Mouse (Mus musculus): ENCODE data around the gene Sept9. TPM values are rescaled to one million over a fixed set of nuclear protein-coding genes. Genes with fewer than 3 reads are reported as not detected.

Sept9 gene
- total RNA-seq (2021) = 10 to 100 TPM; 75.1 to 78.9 TPM
- long read RNA-seq, experiment 1, transcript Sept9-201 (11 exons, 3,784 nt) = minor isoform, 15 of 131 reads
- long read RNA-seq, experiment 1, transcript Sept9-205 (11 exons, 3,869 nt) = minor isoform, 14 of 131 reads
- long read RNA-seq, experiment 1, transcript Sept9-204 (10 exons, 2,932 nt) = major isoform, 32 of 131 reads
- long read RNA-seq, experiment 1, partial matches to known transcripts = 51 of 131 reads
- long read RNA-seq, experiment 1, other reads (novel, unspliced or antisense) = 14 of 131 reads
- long read RNA-seq, experiment 2, transcript Sept9-205 (11 exons, 3,869 nt) = minor isoform, 12 of 127 reads
- long read RNA-seq, experiment 2, transcript Sept9-204 (10 exons, 2,932 nt) = major isoform, 25 of 127 reads
- long read RNA-seq, experiment 2, transcript Sept9-201 (11 exons, 3,784 nt) = minor isoform, 20 of 127 reads
- long read RNA-seq, experiment 2, partial matches to known transcripts = 49 of 127 reads
- long read RNA-seq, experiment 2, other reads (novel, unspliced or antisense) = 13 of 127 reads

DNA sequence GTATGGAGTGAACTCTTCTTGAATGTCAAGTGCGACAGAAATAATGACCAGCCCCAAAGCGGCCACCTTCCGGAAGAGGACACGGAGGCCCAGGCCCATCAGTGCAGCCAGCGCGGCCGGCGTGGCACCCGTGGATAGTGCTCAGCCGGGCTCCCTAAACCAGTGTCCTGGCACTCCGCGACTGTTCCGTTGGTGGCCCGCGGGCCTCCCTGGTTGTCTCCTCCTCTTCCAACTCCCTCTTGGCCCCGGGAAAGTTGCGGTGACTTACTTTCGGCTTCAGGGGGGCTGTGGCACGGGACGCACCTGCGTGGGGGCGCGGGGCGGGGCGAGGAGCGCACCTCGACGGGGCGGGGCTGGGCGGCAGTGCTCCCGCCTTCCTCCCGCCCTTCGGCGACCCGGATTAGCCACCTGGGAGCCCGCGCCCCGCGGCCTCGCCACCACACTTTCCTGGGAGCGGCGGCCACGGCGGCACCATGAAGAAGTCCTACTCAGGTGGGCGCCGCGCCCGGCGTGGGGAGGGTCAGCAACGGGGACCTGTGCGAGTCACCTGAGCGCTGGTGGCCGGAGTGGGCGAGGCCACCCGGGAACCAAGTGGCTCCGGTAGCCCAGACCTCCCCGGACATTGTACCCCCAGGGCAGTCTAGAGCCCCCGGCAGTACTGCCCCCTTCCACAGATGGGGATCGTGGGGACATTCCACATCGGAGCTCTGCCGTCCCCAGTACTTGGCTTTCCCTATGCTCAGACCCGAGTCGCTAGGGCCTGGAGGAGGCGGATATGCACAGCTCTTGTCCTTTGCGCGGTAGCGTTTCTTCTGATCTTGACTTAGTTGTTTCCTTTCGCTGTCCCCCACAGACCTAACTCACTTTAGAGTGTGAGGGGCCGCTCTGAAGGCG, at the start of gene Sept9:
Gene Sept9 (plus strand): TSS at position 380 of the 894 bp plus-strand sequence.
- DNase-seq (ENCODE audit: low spot score in 2 of 2) = no peak

DNA sequence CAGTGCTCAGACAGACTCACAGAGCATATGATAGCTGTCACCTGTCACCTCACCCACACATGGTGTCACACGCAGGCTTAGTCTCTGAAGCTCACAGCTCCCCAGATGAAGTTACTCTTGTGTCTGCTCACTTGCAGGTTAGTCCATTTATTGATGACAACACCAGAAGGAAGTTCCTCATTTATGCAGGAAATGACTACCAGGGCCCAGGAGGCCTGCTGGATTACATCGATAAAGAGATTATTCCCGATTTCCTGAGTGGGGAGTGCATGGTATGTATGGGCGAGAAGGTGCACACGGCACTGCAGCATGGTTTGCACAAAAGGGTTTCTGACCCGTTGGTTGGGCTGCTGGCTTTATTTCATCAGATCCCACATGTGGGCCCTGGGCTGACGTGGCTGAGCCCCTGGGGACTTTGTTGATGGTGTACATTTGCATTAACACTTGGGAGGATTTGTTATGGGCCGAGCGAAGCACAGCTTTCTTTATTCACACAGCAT, 48.9 kb upstream of the Sept9 start:
- no peak for DNase-seq (ENCODE audit: low spot score in 2 of 2)

DNA sequence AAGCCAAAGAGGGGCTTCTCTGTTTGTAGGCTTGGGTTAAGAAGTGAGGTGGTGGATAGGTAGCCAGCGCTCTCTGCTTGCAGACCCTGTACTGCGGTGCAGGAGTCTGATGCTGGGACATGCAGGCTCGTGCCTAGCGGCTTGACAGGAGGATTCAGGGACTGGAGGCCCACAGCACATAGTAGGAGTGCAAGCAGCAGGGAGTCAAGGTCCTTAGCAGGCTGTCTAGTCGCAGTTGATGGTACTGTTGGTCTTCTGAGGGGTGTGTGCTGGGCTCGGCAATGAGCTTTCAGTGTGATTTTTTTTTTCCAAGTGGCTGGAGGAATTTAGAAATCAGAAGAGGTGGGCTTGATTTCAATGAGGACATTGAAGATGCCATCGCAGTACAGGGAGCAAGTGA, 48.0 kb upstream of the Sept9 start:
- DNase-seq (ENCODE audit: low spot score in 2 of 2) = no peak

DNA sequence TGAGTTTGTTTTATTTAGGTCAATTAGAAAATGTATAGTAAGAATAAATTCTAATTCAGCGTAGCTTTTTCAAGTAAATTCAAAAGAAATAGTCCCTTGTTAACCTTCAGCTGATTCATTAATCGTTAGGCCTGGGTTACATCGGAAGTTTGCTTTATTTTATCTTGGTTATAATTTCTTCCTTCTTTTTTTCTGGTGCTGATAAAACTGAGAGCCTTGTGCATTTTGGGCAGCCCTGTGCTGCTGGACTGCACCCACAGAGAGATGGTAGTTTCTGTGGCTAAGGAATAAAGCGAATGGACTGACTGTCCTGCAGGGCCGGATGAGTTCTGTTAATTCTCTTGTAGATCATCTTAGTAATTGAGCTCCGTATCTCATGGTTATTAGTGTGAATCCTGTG, 46.9 kb upstream of the Sept9 start:
- no peak for DNase-seq (ENCODE audit: low spot score in 2 of 2)

DNA sequence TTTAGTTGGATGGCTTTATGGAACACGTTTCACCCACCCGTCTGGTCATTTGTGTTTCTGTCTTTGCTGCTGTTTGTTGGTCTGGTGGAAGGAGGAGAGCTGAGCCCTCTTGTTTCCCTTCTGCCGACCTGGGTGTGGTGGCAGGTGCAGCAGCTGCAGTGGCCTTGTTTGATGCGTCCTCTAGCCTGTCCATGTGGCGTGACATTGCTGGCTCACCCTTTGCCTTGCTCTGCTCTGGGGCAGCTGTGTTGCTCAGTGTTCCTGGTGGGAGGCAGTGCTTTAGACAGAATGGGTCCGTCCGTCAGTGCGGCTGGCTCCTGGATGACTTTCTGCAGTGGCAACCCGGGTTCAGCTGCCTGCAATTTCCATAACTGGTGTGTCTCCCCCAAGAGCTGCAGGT, 45.9 kb upstream of the Sept9 start:
- DNase-seq (ENCODE audit: low spot score in 2 of 2) = no peak

DNA sequence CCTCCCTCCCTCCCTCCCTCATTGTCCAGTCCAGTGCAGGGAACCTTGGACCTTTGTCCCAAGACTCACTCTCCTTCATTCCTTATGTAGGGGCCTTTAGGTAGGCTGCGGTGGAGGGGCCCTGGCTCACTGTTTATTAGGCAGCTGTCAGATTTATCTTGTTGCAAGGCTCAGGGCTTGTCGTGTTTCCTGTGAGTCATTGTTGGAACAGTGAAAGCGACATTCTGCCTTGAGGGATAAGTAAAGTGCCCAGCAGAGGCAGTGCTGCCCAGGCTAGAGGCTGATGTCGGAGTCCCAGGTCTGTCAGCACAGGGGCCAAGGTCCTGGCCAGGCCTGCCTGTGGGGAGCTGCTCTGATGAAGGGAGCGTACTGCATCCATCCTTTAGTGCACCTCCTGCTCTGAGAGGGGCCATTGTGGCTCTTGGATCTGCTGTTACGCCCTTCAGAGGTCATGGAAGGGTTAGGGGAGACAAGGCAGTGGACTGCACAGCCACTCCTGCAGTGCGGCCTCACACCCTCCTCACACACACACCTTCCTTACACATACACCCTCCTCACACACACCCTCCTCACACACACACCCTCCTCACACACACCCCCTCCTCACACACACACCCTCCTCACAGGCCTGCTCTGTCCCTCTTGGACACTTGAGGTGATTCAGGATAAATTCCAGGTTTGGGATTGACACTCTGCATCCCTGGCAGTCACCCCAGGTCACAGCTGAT, 45.2 kb upstream of the Sept9 start:
- DNase-seq (ENCODE audit: low spot score in 2 of 2) = no peak

DNA sequence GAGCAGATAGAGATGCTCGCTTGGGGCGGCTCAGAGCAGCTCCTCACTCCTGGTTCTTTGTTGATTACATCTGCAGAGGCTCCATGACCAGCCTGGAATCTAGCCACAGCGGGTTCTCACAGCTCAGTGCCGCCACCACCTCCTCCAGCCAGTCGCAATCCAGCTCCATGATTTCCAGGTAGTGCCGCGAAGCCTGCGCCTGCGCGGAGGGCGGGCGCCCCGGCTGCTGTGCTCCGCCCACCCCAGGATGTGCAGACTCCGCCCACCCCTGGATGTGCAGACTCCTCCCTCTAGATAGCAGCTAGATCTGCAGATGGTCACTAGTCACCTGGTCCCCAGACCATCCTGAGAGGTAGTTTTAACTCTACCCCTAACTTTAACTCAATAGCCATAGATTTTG, 42.7 kb upstream of the Sept9 start:
- no peak for DNase-seq (ENCODE audit: low spot score in 2 of 2)

DNA sequence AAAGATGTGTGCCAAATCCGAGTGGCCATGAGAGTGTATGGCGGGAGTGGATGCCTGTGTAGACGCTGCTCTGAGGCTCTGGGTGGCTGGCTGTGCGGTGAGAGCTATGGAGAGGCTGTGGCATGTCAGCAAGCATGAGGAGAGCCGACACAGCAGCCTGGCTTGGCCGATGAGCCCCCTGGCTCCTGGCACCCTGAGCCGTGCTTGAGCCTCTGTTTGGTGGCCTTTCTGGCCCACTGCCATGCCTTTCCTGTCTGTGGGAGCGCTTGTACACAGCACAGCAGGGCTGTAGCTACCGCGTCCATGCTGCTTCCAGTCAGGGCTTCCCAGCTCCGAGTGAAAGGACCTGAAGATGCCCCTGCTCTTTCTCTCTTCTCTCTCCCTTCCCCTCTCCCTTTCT, 41.1 kb upstream of the Sept9 start:
- DNase-seq (ENCODE audit: low spot score in 2 of 2) = peak in 1 of 2 experiments; percentile 51

DNA sequence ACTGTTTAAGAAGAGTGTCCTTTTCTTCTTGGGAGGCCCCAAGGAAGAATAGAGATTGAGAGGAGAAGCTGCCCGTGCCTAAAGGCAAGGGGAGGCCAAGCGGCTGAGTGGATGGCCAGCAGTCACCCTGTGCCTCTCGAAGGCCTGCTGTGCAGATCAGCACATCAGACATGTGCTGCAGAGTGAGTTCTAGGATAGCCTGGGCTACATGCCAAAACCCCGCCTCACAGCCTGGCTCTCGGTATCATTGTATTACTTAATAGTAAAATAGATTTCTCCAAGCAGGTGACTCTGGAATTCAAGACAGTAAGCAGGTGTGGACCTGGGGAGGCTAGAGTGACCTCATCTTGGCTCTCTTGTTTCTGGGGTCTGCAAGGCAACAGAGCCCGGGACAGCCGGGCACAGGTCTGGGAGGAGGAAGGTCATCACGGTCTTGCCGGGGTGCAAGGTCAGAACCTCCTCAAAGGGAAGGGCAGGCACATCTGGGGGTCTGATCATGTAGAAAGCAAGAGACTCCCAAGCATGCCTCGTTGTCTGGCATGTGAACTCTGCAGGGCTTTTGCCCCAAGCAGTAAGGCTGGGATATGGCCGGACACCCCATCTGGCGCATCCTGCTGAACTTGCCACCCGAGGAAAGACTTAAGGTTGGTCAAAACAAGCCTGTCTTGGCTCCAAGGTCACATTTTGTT, 40.1 kb upstream of the Sept9 start:
- no peak for DNase-seq (ENCODE audit: low spot score in 2 of 2)

DNA sequence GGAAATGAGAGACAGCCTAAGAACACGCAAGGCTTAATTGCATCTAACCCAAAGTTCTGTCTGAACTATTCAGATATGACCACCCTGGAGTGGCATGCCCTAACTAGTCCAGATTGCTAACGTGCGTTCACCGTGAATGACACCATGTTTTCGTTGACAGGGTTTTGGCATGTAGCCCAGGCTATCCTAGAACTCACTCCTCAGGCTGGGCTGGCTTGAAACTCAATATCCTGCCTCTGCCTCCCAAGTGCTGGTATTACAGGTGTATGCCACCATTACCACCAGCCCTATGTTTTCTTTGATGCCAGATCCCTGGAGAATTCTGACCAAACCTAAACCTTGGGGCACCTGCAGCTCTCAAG, 39.5 kb upstream of the Sept9 start:
- no peak for DNase-seq (ENCODE audit: low spot score in 2 of 2)

DNA sequence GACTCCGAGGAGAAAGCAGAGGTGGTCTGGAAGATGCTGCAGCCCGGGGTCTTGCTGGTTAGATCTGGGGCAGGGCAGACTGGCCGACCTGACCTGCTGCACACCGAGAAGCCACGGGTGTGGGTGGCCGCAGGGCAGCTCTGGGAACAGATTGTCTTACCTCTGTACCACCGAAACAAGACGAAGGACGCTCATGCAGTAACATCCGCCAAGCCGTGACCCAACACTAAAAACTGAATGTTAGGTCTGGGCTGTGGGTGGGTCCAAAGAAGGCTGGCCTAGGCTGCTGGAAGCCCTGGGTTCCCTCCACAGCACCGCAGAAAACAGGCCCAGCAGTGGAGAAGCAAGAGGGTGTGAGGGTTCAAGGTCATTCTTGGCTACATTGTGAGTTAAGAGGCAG, 38.7 kb upstream of the Sept9 start:
- DNase-seq (ENCODE audit: low spot score in 2 of 2) = no peak

DNA sequence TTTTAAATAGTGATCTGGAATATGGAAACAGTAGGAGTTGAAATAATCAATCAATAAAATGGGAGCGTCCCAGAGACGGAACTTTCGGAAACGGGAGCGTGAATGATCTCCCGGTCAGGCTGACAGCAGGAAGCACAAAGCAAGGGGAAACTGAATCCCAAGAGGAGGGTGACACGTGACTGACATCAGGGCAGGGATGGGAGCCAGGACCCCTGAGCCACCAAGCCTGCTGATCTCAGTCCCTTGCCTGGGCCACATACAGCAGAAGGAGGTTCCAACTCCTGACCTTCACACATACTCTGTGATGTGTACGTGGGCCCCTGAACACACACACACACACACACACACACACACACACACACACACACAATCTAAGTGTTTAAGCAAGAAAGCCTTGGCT, 37.9 kb upstream of the Sept9 start:
- no peak for DNase-seq (ENCODE audit: low spot score in 2 of 2)

DNA sequence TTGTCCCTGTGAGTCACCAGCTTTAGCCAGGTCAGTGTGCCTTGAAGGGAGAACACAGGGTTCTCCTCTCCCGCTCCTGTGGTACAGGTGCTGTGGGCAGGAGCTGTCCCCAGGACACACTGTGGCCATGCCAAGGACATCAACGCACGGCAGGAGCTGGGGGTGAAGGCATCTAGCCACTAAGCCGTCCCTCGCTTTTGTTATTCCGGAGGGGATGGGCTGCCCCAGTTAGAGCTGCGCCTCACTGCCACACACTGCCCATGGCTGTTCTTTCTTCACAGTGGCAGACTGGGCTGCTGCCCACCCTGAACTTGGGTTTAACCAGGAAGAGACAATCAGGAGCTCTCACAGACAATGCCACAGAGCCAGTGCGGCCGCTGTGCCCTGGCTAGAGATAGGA, 36.4 kb upstream of the Sept9 start:
- no peak for DNase-seq (ENCODE audit: low spot score in 2 of 2)

DNA sequence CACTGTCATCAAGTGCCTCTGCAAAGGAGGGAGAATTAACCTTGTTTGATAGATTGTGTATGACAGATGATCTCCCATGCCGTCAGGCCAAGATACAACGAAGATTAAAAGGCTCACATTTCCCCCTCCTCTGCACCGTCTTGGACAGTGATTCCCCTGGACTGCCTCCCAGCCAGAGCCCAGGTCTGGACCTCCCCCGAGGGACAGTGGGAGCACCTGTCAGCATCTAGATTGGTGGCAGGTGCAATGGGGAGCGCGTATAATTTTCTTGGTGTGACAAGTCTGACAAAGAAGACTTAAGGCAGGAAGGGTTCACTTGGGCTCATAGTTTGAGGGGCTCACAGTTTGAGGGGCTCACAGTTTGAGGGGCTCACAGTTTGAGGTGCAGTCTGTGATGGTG, 35.7 kb upstream of the Sept9 start:
- no peak for DNase-seq (ENCODE audit: low spot score in 2 of 2)

DNA sequence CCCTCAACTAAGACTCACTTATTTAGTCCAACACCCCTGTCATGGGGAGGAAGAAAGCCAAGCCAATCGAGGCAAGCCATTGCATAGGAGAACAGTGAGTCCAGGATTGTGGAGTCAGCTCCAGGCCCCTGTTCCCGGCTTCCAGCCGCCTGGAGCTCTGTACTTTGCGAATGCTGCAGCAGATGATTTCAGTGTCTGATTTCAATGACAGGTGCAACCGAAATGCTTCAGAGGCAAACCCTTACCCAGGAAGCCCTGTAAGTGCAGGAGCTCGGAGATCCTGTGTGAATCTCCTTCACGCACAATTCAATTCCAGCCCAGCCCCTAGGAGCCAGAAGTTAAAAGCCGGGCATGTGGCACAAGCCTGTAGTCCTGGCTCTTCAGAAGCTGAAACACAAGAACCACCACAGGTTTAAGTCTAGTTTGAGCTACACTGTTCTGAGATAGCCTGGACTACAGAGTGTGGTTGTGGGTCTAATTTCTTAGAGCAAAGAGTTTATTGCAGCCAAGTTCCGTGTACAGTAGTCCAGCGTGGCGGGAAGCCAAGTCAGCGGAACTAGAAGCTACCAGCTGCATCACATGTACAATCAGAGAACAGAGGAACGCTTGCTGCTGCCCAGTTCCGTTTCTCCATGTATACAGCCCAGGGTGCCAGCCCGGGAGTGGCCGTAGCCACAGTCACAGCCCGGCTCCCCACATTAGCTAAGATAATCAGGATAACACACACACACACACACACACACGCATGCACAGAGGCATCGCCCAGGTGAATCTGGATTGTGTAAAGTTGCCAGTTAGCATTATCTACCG, 31.0 kb upstream of the Sept9 start:
- DNase-seq (ENCODE audit: low spot score in 2 of 2) = peak in 1 of 2 experiments; percentile 70

DNA sequence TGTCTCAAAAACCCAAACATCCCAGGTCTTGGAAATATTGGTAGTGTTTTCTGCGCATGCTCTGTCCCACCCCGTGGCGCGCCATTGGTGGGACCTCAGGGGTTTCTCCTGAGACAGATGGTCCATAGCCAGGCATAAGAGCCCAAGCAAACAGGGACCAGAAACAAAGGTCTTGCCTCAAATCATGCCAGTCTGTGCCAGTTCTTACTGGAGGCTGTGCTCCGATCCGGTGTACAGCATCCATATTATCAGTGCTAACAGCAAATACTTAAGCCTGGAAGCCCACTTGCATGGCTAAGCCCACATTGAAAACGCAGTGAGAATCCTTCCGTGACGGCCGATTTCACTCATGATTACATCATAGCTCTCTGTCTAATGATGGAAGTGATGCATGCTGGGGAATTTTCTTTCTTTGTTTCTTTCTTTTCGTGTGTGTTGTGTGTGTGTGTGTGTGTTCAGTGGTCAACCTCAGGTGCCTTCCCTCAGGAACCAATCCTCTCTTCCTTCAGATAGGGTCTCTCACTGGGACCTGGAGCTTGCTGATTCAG, 30.3 kb upstream of the Sept9 start:
- no peak for DNase-seq (ENCODE audit: low spot score in 2 of 2)

DNA sequence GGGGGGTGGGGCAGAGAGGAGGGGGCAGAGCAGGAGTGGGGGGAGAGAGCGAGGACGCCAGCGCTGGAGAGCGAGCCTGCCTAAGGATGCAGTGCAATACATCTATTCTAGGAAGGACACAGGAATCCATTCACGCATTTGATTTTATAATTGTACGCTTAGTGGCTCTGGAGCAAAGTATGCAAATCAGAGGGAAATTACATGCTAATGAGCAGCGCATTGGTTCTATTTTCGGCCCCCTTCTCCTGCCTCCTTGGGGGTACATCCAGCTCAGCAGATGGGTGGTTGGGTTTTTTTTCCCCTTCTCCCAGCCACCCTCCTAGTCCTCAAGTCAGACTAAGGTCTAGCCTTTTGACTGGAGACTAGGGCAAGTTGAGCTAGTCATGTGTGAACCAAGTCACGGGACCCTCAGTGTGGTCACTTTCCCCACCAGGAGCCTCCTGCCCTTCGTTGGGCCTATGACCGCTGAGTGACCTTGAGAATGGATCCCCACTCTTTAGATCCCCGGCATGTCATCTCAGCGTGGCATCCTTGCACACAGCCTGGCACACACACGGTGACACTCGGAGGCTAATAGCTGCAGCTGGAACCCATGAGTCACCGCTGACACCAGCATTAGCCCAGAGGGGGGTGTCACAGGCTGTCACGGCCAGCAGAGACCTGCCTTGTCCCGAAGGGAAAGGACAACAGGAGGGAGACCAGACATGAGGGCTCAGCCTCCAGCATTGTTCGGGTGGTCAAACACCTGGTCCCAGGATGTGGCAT, 29.5 kb upstream of the Sept9 start:
- no peak for DNase-seq (ENCODE audit: low spot score in 2 of 2)

DNA sequence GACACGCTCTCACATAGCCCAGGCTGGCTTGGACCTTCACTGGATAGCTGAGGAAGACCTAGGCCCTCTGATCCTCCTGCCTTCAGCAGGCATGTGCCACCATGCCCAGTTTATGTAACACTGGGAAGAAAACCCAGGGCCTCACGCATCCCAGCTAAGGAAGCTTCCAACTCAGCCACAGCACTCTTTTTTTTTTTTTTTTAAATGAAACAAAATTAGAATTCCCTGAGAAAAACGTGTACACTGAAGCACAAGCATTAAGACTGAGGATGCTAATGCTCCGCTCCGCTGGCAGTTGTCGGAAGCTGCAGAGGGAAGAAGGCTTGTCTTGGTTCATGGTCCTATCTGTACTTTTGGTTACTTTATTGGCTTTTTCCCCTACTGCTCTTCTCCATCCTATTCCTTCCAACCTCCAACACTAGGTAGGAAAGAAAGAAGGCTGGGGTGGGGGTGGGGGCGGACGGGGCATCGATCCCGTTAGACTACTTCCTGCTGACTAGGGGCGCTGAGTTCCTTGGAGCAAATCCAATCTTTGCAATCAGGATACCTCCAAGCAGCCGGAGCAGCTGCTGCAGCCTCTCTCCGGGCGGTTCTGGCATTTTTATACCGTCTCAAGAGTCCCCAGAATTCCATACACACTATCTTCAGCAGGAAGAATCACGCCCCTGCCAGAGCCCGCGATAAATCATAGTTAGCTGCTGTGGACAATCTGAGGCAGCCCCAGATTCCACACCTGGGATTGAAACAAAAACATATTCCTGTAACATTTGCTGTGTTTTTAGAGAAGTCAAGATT, 25.2 kb upstream of the Sept9 start:
- no peak for DNase-seq (ENCODE audit: low spot score in 2 of 2)

Measured in gastrocnemius, postnatal 4 days (tissue).